Mouse (Mus musculus): ENCODE measurements around the gene Zrsr2.

Gene Zrsr2

DNA sequence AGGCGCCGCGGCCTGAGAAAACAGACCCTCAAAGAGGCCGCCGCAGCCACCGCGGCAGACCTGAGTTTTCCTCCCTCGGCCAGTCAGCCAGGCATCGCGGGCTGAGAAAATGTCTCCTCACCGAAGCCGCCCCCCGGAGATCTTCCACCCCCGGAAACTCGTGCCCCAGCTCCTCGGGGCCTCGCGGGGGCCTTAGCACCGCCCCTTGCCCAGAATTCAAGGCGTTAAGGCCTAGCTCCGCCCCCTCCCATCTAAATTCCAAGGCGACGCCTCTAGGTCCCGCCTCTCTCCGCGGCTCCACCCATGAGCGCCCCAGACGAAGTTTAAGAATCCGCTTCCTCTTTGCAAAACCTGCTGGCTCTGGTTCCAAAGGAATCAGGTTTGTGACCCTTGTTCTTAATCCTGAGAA is at the start of gene Zrsr2:
Gene Zrsr2 (minus strand): TSS at position 195 of the 409 bp plus-strand sequence.
- DNase-seq (ENCODE audit: low read depth, low spot score), result peak; percentile 95

DNA sequence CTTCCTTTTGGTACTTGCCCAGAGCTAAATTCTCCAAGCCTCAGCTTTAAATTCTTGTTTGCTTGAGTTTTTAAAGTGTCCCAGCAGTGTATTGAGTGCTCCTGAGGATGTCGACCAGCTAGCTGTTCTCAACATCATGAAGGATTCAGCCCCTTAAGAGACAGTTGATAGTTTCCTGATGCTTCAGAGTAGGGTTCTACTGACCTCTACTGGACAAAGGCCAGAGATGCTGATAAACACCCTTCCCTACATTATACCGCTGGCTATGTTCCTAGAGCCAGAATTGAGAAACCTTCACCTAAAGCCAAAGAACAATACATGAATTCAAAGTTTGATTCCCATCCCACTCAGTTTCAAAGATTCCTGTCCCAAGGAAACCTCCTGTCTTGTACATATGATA is 46.3 kb upstream of the Zrsr2 start:
- peak; percentile 41 for DNase-seq (ENCODE audit: low read depth, low spot score)

DNA sequence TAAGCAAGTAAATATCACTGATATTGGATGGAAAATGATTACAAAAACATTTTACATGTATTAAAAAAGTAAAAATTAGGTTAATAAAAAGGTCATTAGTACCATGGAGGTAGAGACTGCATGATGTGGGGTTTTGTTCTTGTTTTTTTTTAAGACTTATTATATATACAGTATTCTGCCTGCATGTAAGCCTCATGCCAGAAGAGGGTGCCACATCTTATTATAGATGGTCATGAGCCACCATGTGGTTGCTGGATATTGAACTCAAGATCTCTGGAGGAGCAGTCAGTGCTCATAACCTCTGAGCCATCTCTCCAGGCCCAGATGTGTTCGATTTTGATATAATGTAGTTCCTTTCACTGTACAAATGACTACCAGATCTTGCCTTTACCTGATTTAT is 41.4 kb upstream of the Zrsr2 start:
- DNase-seq (ENCODE audit: low read depth, low spot score), result no peak

DNA sequence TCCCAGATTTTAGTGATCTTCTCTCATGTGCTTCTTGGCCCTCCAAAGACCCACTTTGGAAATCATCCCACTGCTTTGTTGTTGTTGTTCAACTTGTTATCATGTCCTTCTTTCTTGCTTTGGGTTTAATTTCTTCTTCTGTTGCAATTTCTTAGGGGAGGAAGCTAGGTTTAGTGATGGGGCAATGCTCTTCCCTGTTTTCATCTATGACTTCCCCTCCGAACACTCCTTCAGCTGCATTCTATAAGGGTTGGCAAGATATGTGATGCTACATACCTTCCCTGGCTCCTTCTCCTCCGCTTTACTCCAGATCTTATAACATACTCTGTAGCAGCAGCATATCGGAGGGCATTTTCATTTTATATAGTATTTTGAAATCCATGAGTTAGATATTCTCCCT is 38.3 kb upstream of the Zrsr2 start:
- DNase-seq (ENCODE audit: low read depth, low spot score), result no peak

DNA sequence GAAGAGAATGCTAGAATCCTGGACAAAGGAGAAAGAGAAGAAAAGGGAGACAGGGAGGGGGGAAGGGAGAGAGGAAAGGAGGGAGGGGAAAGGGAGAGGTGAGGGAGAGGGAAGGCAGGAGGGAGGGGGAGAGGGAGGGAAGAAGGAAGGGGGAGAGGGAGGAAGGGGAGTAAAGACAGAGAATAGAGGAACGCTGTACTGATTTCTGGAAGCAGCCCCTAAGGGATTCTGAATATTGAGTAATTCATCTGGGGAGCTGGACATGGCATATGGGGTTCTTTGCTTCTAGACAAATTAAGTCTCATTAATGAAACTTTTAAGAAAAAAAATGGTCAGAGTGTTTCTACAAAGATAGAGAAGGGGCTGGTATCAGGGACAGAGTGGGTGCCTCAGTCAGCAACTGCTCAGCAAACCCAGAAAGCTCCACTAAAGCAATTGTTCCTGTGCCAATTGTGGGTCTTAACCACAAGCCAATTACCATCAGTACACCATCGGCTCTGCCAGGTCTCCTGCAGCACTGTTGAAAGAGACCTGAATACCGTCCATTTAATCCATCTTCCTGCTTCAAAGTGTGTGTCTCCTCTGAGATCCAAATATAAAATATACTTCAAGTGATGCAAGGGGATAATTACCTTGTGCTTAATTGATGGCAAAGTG is 29.4 kb upstream of the Zrsr2 start:
- no peak for DNase-seq (ENCODE audit: low read depth, low spot score)

GRCm38 (mm10) chrX:163982129-163982528 is 23.7 kb upstream of the Zrsr2 start:
- DNase-seq (ENCODE audit: low read depth, low spot score), result no peak

GRCm38 (mm10) chrX:163981500-163981899 is 23.0 kb upstream of the Zrsr2 start:
- DNase-seq (ENCODE audit: low read depth, low spot score), result peak; percentile 32

DNA sequence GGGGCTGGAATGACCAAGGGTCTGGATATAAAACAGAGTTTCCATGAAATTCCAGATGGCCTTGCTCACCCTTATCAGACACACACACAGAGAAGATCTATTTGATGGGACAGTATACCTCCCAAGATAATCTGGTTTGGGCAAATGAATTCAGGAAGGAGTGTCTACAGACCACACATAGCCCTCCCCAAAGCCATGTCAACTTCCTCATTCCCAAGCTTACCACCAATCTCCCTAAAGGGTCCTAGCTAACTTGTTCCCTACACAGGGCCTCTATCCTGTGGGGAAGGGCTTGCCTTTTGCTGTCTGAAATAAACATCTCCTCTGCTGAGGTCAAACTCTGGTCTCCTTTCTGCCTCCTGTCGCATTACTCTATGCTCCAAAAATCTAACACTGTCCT is 22.6 kb upstream of the Zrsr2 start:
- DNase-seq (ENCODE audit: low read depth, low spot score), result no peak

DNA sequence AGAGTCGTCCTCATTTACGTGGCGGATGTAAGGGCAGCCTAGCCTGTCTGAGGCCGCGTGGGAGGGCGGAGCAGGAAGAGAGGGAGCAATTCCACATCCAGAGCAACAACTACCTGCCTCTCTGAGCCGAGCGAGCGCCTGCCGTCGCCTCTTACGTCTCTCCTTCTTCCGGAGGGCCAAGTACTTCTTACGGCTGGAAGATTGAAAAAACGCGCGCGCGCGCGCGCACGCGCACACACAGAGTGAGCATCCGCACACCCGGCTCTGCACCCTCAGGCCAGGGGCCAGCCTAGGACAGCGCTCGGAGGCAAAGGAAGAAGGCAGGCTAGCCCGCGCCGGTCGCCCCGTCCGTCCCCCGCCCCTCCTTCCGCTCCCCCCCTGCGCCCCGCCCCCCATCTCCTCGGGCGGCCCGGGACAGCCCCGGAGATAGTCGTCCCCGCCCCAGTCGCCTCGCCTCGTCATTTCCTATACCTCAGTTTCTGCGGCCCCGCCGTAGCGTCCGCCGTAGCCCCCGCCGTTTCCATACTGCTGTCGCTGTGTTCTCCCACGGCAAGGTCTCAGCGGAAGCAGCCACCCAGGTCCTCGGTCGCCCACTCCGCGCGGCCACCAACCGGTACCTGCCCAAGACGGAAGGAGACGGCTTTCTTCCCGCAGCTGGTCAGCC is 526 bp downstream of the Zrsr2 start:
- peak; percentile 87 for DNase-seq (ENCODE audit: low read depth, low spot score)

- no peak for DNase-seq (ENCODE audit: low read depth, low spot score)
Measured at GRCm38 (mm10) chrX:163957381-163957780, 1.1 kb downstream of the Zrsr2 start.

DNA sequence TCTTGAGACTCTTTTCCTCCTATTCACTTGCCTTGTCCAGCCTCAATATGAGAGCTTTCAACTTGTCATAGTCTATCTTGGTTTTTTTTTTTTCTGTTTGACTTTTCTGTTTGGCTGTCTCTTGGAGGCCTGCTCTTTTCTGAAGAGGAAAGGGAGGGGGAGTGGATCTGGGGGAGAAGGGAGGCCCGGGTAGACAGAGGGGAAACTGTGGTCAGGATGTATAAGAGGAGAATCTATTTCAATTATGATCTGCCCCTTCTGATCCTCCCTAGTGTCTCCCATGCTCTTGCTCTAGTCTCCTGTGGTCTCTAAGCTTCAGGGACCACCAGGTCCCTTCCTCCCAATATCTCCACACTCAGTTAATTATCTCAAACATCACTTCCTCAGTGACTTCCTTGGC is 6.8 kb downstream of the Zrsr2 start:
- no peak for DNase-seq (ENCODE audit: low read depth, low spot score)

- no peak for DNase-seq (ENCODE audit: low read depth, low spot score)
Measured at GRCm38 (mm10) chrX:163944381-163944780, 14.1 kb downstream of the Zrsr2 start.

- DNase-seq (ENCODE audit: low read depth, low spot score), result no peak
Measured at GRCm38 (mm10) chrX:163938587-163938986, 19.9 kb downstream of the Zrsr2 start.

DNA sequence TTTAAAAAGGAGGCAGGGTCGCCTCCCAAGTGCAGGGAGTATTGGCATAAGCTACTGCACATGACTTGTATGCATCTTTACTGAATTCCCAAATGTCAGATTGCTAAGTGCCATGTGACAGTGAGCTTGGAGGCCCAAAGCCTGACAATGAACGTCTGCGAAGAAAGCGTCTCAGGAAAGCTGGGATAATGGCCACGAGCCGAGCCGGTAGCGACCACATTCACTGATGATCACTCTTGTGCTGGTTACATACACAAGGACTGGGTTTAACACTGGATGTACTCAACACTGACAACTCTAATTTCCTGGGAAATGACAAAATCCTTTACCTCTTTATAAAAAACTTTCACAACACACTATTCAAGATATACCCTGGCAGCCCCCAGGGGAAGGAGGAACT is 23.7 kb downstream of the Zrsr2 start:
- no peak for DNase-seq (ENCODE audit: low read depth, low spot score)

DNA sequence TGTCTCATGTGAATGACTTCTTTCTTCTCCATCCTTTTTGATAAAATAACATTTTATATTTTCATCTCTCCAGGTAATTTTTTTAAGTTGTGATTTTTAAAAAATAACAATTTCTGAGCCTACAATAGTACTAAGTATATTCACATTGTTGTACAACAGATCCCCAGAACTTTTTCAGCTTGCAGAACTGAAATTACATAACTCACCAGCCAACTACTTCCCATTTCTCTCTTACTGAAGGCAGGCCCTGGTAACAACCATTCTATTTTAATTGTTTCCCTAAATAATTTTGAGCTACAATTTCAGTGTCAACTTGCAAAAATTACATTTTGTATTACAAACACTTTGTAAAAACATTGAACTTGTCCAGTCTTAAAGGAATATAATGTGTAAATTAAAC is 28.9 kb downstream of the Zrsr2 start:
- DNase-seq (ENCODE audit: low read depth, low spot score), result no peak

DNA sequence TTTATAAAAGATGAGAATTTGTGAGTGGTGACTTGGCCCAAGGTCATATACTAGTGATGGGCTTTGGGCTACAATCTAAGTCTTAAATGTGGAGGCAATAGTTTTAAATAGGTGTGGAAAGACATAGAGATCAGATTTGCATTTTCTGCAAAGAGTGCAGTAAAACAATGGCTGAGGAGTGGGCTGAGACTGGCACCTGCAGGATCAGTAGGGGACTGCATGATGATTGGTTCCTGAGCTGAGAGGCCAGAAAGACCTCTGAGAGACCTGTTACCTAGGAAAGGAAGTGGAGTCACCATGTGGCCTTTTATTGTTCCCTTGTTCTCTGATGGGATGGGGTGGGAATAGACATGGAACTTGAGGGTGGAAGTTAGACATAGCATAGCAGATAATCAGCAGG is 45.7 kb downstream of the Zrsr2 start:
- peak; percentile 52 for DNase-seq (ENCODE audit: low read depth, low spot score)

- peak; percentile 39 for DNase-seq (ENCODE audit: low read depth, low spot score)
Measured at GRCm38 (mm10) chrX:163909381-163909780, 49.1 kb downstream of the Zrsr2 start.

DNA sequence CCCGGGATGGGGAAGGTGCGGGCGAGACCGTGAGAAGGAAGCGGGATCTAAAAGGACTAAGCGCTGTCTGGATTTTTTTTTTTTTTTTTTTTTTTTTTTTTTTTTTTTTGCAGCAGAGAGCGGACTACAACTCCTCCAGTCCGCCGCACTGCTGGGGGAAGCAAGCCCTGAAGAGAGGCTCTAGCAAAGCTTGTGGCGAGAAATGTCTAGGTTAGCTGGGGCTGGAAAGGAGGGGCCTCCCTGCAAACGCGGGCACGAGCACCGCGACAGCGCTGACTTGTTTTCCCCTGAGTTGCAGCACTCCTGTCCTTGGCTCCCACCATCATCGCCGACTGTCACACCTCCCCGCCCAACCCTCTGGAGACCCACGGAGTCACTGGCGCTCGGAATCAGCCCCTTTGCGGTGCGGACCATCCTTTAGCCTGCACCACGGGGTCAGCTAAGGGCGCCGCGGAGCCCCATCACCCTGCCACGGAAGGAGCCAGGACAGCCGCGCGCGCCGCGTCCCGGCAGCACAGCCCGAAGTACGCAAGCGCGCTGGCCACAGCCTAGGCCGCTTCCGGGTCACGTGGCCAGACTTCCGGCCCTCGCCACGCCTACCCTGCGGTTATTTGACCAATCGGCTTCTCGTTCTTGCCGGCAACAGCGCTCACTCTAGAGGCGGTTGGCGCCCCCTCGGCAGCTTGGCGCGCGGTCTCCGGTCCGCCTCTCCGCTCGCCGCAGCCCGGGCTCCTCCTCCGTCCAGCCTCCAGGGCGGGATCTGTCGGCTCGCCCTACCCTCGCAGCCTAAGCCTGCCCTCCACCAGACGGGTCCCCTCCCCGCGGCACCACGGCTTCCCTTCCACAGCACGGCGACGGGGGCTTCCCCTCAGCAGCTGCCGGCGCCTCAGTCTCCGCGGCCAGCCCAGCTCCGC is 49.9 kb downstream of the Zrsr2 start, which contains the start of gene Ap1s2:
Gene Ap1s2 (plus strand): TSS at position 681 of the 914 bp plus-strand sequence.
- DNase-seq (ENCODE audit: low read depth, low spot score), result peak; percentile 96

- DNase-seq (ENCODE audit: low read depth, low spot score), result no peak
Measured at GRCm38 (mm10) chrX:163908003-163908336, 50.5 kb downstream of the Zrsr2 start.

GRCm38 (mm10) chrX:163906861-163907260 is 51.6 kb downstream of the Zrsr2 start:
- no peak for DNase-seq (ENCODE audit: low read depth, low spot score)

GRCm38 (mm10) chrX:163899431-163900020 is 58.9 kb downstream of the Zrsr2 start:
- peak; percentile 79 for DNase-seq (ENCODE audit: low read depth, low spot score)

GRCm38 (mm10) chrX:163897354-163897753 is 61.1 kb downstream of the Zrsr2 start:
- DNase-seq (ENCODE audit: low read depth, low spot score), result no peak
